Mouse (Mus musculus) erythroblast, adult 5-6 weeks (primary cell): Measurements from ENCODE around the gene Hist1h2ak. TPM values are rescaled to one million over a fixed set of nuclear protein-coding genes. Genes with fewer than 3 reads are reported as not detected.

ENCODE experiments used
- ATAC-seq: replicated peaks from 2 replicates; pipeline ENCODE4 v1.8.0; 2016; ENCODE audit warnings: moderate number of reproducible peaks, mild to moderate bottlenecking, moderate TSS enrichment, inconsistent platforms; ENCODE audit not compliant: poor library complexity, low FRiP score, severe bottlenecking
- total RNA-seq, 2 experiments: library from RNA; stranded (forward) in 1 of 2; stranded (reverse) in 1 of 2; fragments of 150-400 nt in 1 of 2; fragments of 200-764, 138-1000 nt in 1 of 2; gene quantifications; 2 replicates each; pipeline versions ENCODE4 v1.2.3 to v1.2.4; 2015 to 2017; ENCODE audit warnings: low replicate concordance in 2 of 2

Gene Hist1h2ak
- total RNA-seq, 2 experiments from 2014 or later: 39.2 to 899 TPM

DNA sequence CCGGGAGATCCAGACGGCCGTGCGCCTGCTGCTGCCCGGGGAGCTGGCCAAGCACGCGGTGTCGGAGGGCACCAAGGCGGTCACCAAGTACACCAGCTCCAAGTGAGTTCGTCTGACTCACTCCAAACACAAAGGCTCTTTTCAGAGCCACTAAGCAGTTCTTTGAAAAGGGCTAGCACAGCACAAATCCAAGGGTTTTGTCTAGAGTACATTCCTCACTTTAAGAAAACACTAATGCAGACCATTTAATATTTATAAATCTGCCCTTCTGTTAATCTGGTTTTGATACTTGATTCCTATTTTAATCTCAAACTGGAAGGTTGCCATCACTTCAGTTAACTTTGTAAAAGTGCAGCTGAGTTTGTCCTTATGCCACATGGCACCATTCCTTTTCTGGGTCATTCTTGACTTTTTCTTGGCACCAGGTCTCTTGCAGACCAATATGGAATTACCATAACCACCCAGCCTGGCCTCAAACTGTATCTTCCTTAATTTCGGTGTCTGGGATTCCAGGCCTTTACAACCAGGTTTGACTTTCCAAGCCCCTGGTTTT lies 31.2 kb downstream of the Hist1h2ak start:
- no peak for ATAC-seq

DNA sequence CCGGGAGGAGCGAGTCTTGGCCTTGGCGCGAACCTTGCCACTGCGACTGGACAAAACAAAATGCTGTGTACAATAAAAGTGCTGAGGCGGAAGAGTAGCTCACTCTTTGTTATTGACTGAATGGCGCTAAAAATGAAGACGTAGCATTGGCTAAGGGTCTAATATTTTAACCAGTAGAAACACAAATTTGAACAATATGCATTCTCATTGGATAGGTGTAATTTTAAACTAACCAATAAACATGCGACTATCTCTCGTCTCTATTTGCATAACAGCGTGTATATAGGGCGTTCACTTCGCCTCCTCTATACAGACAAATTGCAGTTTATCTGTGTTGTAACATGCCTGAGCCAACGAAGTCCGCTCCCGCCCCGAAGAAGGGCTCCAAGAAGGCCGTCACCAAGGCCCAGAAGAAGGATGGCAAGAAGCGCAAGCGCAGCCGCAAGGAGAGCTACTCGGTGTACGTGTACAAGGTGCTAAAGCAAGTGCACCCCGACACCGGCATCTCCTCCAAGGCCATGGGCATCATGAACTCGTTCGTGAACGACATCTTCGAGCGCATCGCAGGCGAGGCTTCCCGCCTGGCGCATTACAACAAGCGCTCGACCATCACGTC lies 31.8 kb downstream of the Hist1h2ak start, which contains the start of gene Hist1h2bm:
Gene Hist1h2bm (plus strand): TSS at position 288 of the 616 bp plus-strand sequence.
- ATAC-seq: peak; percentile 86

DNA sequence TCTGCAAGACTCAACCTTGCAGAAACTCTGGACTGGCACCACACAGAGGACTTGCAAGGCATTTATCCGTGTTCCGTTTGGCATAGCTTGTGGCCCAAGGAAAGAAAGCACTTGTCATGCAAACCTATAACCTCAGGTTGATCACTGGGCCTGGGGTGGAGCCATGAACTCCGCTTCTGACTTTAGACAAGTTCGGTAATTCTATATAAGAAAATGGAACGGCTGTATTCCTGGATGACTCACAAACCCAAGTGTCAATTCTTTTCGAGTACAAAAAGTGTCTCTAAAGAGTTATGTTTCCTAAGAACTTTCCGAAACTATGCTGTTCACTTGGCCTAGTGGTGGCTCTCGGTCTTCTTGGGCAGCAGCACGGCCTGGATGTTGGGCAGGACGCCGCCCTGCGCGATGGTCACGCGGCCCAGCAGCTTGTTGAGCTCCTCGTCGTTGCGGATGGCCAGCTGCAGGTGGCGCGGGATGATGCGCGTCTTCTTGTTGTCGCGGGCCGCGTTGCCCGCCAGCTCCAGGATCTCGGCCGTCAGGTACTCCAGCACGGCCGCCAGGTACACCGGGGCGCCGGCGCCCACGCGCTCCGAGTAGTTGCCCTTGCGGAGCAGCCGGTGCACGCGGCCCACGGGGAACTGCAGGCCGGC lies 32.4 kb downstream of the Hist1h2ak start:
- ATAC-seq: peak; percentile 21; the same call in 1 of the 2 replicates

- ATAC-seq: 0 out of 2 replicates have a peak, but pooled peaks have one; percentile 0
These were observed 35.1 kb downstream of the Hist1h2ak start for GRCm38 (mm10) chr13:21718381-21719080.

GRCm38 (mm10) chr13:21717397-21718357 lies 36.0 kb downstream of the Hist1h2ak start, which contains the start of gene Hist1h3h:
TSS of gene Hist1h3h (plus strand) at chr13:21717659.
- ATAC-seq: peak; percentile 50

GRCm38 (mm10) chr13:21716540-21717391 lies 36.9 kb downstream of the Hist1h2ak start:
- peak; percentile 12 for ATAC-seq

- peak; percentile 79 for ATAC-seq
These were observed 37.6 kb downstream of the Hist1h2ak start, which contains the start of the genes Hist1h2bl and Hist1h2ai for GRCm38 (mm10) chr13:21715864-21716539. TSS of gene Hist1h2bl (minus strand) at chr13:21716143. TSS of gene Hist1h2ai (plus strand) at chr13:21716422.

- peak; percentile 14; the same call in 1 of the 2 replicates for ATAC-seq
These were observed 38.3 kb downstream of the Hist1h2ak start for GRCm38 (mm10) chr13:21715131-21715863.

DNA sequence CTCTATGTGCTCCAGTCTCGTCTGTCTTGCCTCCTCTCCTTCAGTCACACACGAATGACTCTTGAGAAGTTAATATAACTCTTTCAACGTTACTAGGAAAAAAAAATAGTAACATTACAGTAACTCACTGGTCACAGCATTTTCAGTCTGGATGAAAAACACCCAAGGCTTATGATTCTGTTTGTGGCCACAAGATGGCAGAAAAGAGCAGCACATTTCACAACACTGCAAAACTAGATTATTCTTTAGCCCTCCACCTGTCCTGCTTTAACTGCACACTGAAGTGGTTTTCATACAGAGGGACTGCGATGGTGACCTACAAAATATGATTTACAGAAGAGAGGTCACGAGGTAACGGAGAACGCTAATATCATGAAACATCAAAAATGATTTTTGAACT lies 38.9 kb downstream of the Hist1h2ak start:
- peak; percentile 35 for ATAC-seq

DNA sequence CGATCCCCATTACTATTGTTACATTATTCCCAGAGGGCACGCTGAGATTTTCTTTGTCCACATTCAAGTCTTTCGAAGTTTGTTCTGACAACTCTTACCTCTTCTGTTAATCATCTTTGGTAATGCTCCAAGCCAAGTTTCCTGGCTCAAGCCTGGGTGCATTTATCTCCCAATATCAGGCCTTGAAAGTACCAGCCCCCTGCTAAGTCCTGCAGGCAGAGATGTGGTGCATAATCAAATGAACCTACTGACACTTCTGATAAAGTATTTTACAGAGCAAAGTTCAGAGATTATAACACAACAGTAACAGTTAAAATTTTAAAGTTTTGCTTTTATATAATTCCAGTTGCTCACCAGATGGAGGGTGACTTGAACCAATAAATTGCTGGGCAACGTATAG lies 41.9 kb downstream of the Hist1h2ak start:
- no peak for ATAC-seq

DNA sequence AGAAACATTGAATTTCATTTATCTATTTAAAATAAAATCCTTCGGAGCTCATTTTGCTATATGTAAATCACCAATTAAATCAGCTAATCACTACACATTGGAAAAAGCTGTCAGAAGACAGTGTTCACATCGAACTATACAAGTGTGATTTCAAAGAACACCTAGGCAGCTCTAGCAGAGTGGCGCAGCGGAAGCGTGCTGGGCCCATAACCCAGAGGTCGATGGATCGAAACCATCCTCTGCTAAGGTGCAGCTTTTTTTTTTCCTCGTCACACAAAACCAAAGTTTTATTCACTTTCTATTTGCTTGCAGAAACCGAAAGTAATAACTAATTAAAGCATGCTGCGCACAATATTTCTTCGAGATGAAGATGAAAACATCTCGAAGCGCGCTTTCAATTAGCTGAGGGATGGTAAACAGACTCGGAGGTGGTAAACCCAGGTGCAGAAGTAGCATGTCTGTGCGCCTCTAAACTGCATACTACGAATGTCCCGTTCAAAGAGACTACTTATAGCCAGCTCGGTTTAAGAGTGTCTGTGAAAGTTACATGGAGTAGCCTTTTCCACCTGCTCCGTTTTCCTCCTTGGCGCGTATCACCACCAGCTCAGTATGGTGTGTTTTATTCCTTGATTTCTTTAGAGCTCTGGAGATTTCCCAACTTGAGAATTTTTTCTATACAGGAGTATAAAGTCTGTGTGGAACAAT lies 42.7 kb downstream of the Hist1h2ak start:
- peak; percentile 46 for ATAC-seq

- peak; percentile 89 for ATAC-seq
These were observed 43.5 kb downstream of the Hist1h2ak start for GRCm38 (mm10) chr13:21710031-21710711.

- no peak for ATAC-seq
These were observed 47.0 kb downstream of the Hist1h2ak start for GRCm38 (mm10) chr13:21706669-21707068.
